Mouse (Mus musculus): ENCODE results near the gene Dolpp1. TPM values are rescaled to one million over a fixed set of nuclear protein-coding genes. Genes with fewer than 3 reads are reported as not detected.
A peak's percentile ranks its signal among the peaks of the same experiment; 100 is the strongest.
"Not testable (repeated sequence)": the region's sequence is repeated elsewhere in the genome, so short reads cannot be mapped to it uniquely, and the experiment has no call there.

The Dolpp1 gene
- polyA plus RNA-seq, 1 experiment from 2014 or later, result 48.1 TPM

DNA sequence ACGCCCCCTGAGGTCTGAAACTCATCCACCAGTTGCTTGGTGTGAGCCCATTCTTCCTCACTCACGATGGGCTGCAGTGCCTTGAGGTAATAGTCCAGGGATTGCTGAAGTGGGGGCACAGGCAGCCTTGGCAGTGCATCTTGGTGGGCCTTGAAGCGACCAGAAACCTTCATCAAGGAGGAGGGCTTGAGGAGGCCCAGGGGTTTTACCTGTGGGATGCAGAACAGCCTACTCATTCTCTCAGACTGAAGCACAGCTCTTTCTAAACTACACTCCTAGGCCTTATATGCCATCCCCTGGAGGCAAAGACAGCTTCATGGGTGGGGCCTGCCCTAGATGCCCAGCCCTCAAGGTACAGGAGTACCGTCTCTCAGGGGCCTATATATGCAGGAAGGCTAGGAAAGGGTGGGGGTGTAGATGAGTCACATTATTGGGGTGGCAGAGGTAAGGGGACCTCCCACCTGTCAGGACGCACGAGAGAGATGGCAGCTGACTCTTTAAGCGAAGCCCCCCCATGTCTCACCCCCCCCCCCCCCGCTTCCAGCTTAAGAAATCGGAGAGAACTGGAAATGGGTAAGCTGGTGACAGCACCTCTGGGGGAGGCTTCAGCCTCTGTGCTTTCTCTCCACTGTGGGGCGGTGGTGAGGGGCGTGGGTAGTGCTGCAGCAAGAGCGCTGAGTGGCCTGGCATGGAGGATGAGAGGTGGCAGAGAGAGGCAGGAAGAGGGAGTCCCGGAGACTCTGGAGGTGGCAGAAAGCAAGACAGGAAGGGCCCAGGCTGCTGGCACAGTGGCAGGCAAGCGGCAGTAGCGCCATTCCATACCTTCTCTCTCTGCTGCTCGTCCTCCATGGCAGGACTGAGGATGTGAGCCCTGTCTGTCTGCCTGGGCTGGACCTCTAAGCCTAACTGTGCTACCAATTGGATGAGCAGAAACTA, 21.3 kb downstream of the Dolpp1 start:
- DNase-seq (ENCODE audit: low spot score), result no peak
- Histone ChIP-seq H3K36me3 (ENCODE audit: control insufficient read depth, insufficient read depth, low read length) (peaks cover 27% of the 10 kb centered on the region), H3K4me1 (ENCODE audit: control insufficient read depth, insufficient read depth, low read length) (peaks cover 4% of the 10 kb centered on the region; the same call in 1 of the 2 replicates), H3K9me3 (replicated peaks; ENCODE audit: control insufficient read depth, low read length) (no peaks in the 10 kb centered on the region), H3K4me2 (ENCODE audit: low read length) (no peak overlapping the region), H3K4me3 (ENCODE audit: low read depth, low read length) (no peak overlapping the region), H3K27ac (ENCODE audit: low read depth, low read length) (no peak overlapping the region), H3K27me3 (replicated peaks; ENCODE audit: control insufficient read depth, insufficient read depth, low read length) (no peaks in the 10 kb centered on the region), H3K9ac (ENCODE audit: low read length) (no peak overlapping the region; the same call in 1 of the 2 replicates)
- 74% methylated on average over 16 of the region's 16 CpGs for WGBS
- no peak for ATAC-seq

- peaks cover 10% of the 10 kb centered on the region for H3K4me1 ChIP-seq (ENCODE audit: control insufficient read depth, insufficient read depth, low read length)
- 96% methylated on average over 4 of the region's 4 CpGs for WGBS
- H3K4me3 ChIP-seq (ENCODE audit: low read depth, low read length), result no peak overlapping the region
Measured at GRCm38 (mm10) chr2:30414101-30414500, 22.0 kb downstream of the Dolpp1 start.

GRCm38 (mm10) chr2:30414681-30415080, 22.6 kb downstream of the Dolpp1 start:
- Histone ChIP-seq H3K4me1 (ENCODE audit: control insufficient read depth, insufficient read depth, low read length) (peaks cover 10% of the 10 kb centered on the region), H3K27me3 (replicated peaks; ENCODE audit: control insufficient read depth, insufficient read depth, low read length) (no peaks in the 10 kb centered on the region), H3K36me3 (ENCODE audit: control insufficient read depth, insufficient read depth, low read length) (peaks cover 14% of the 10 kb centered on the region), H3K4me3 (ENCODE audit: low read depth, low read length) (peak overlapping the region; percentile 86), H3K4me2 (ENCODE audit: low read length) (peak overlapping the region; percentile 81), H3K9me3 (replicated peaks; ENCODE audit: control insufficient read depth, low read length) (no peaks in the 10 kb centered on the region), H3K9ac (ENCODE audit: low read length) (peak overlapping the region; percentile 94), H3K27ac (ENCODE audit: low read depth, low read length) (no peak overlapping the region)
- 0 out of 2 replicates have a peak, but pooled peaks have one; percentile 0 for ATAC-seq
- no peak for DNase-seq (ENCODE audit: low spot score)
- 54% methylated on average over 5 of the region's 5 CpGs for WGBS

More at GRCm38 (mm10) chr2:30414101-30414500, 22.0 kb downstream of the Dolpp1 start:
- Histone ChIP-seq H3K9me3 (replicated peaks; ENCODE audit: control insufficient read depth, low read length) (no peaks in the 10 kb centered on the region), H3K27ac (ENCODE audit: low read depth, low read length) (no peak overlapping the region), H3K4me2 (ENCODE audit: low read length) (peak overlapping the region; percentile 81; the same call in 1 of the 2 replicates), H3K27me3 (replicated peaks; ENCODE audit: control insufficient read depth, insufficient read depth, low read length) (no peaks in the 10 kb centered on the region), H3K36me3 (ENCODE audit: control insufficient read depth, insufficient read depth, low read length) (peaks cover 19% of the 10 kb centered on the region), H3K9ac (ENCODE audit: low read length) (no peak overlapping the region; the same call in 1 of the 2 replicates)
- ATAC-seq (no peak), DNase-seq (ENCODE audit: low spot score) (no peak)

DNA sequence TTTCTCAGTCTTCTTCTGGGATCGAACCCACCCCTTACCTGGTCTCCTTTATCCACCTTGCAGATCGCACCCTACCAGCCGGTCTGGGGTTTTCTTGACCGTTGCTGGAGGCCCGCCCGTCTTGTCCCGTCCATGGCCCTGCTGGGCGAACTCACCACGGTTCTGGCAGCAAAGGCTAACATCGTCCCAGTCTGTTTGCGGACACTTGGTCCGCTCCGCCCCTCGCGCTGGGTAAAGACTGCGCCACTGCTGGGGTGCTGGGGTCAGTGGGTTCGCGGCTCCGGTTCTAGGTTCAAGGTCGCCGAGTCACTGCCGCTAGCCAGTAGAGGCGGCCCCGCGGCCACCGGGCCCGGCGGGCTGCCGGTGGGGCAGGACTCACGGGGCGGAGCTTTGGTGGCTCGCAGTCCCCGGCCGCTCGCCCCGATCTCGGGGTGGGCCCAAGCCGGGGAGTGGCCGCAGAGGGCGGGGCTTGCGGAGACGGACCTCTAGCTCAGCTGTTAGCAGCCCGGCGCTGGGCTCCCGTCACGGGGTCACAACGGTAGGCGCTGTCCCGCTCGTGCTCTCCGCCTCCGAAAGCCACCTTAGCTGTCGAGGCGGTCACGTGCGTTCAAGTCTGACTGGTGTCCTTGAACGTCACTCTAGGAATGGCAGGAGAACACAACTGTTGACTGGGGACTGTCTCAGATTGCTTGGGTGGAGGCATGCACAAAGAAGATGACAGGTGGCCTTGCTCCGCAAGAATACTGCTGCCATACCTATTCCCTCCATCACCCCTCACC, 23.3 kb downstream of the Dolpp1 start, which contains the start of gene Crat:
Gene Crat, minus strand, starts transcription at position 657 of the 779 bp plus-strand sequence.
- peak within 1 kb of the TSS; percentile 86 for H3K4me3 ChIP-seq (ENCODE audit: low read depth, low read length)
- DNase-seq (ENCODE audit: low spot score) (peak; percentile 82), ATAC-seq (peak; percentile 86)
- peaks cover 10% of the 10 kb centered on the region for H3K4me1 ChIP-seq (ENCODE audit: control insufficient read depth, insufficient read depth, low read length)
- WGBS, result 1% methylated on average over 58 of the region's 58 CpGs
- H3K27me3 ChIP-seq (replicated peaks; ENCODE audit: control insufficient read depth, insufficient read depth, low read length), result no peaks in the 10 kb centered on the region
- peak within 1 kb of the TSS; percentile 97 for H3K27ac ChIP-seq (ENCODE audit: low read depth, low read length)
- peak within 1 kb of the TSS; percentile 94 for H3K9ac ChIP-seq (ENCODE audit: low read length)
- no peaks in the 10 kb centered on the region for H3K9me3 ChIP-seq (replicated peaks; ENCODE audit: control insufficient read depth, low read length)
- peaks cover 8% of the 10 kb centered on the region for H3K36me3 ChIP-seq (ENCODE audit: control insufficient read depth, insufficient read depth, low read length)
- peak within 1 kb of the TSS; percentile 81 for H3K4me2 ChIP-seq (ENCODE audit: low read length)

DNA sequence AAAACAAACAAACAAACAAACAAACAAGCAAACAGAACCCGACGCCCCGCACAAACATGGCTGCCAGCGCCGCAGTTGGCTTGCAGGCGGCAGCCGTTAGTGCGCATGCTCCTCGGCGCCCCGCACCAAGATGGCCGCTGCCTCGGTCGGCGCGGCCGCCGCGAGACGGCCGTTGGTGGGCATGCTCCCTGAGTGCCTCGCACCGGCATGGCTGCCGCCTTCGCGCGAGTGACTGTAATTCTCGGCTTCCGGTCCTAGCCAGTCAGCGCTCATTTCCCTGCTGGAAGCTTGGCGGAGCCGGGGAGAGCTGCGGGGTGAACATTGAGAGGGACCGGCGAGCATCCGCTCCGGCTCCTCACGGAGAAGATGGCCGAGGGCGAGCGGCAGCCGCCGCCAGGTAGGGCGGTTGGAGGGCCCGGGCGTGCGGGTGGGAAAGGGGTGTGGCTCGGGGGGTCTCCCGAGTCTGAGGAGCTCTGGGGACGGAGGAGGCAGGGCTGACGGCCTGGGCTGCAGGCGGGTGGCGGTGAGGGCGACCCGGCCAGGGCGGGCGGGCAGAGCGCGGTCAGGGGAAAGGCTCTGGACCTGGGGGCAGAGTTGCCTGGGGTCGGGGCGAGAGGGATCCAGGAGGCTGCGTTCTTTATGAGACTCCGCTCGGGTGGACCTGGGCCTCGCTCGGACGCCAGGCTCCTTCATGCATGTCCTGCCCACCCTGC, 24.0 kb downstream of the Dolpp1 start, which contains the start of gene Ptpa:
Gene Ptpa, plus strand, starts transcription at position 104 of the 713 bp plus-strand sequence.
- DNase-seq (ENCODE audit: low spot score), result peak; percentile 96
- peak within 1 kb of the TSS; percentile 81 for H3K4me2 ChIP-seq (ENCODE audit: low read length)
- peaks cover 5% of the 10 kb centered on the region; the same call in 1 of the 2 replicates for H3K36me3 ChIP-seq (ENCODE audit: control insufficient read depth, insufficient read depth, low read length)
- H3K4me1 ChIP-seq (ENCODE audit: control insufficient read depth, insufficient read depth, low read length), result peaks cover 10% of the 10 kb centered on the region
- peak within 1 kb of the TSS; percentile 86 for H3K4me3 ChIP-seq (ENCODE audit: low read depth, low read length)
- H3K27me3 ChIP-seq (replicated peaks; ENCODE audit: control insufficient read depth, insufficient read depth, low read length), result no peaks in the 10 kb centered on the region
- H3K9me3 ChIP-seq (replicated peaks; ENCODE audit: control insufficient read depth, low read length), result no peaks in the 10 kb centered on the region
- ATAC-seq, result peak; percentile 94
- under 1% methylated on average over 65 of the region's 67 CpGs for WGBS
- H3K27ac ChIP-seq (ENCODE audit: low read depth, low read length), result peak within 1 kb of the TSS; percentile 97
- peak within 1 kb of the TSS; percentile 94 for H3K9ac ChIP-seq (ENCODE audit: low read length)

GRCm38 (mm10) chr2:30416649-30416965, 24.6 kb downstream of the Dolpp1 start:
- WGBS, result 1% methylated on average over 7 of the region's 7 CpGs
- Histone ChIP-seq H3K9ac (ENCODE audit: low read length) (peak overlapping the region; percentile 94), H3K36me3 (ENCODE audit: control insufficient read depth, insufficient read depth, low read length) (0 out of 2 replicates have a peak, but pooled peaks cover 6% of the 10 kb centered on the region), H3K4me3 (ENCODE audit: low read depth, low read length) (peak overlapping the region; percentile 86), H3K27me3 (replicated peaks; ENCODE audit: control insufficient read depth, insufficient read depth, low read length) (no peaks in the 10 kb centered on the region), H3K9me3 (replicated peaks; ENCODE audit: control insufficient read depth, low read length) (no peaks in the 10 kb centered on the region), H3K27ac (ENCODE audit: low read depth, low read length) (peak overlapping the region; percentile 97), H3K4me1 (ENCODE audit: control insufficient read depth, insufficient read depth, low read length) (peaks cover 10% of the 10 kb centered on the region), H3K4me2 (ENCODE audit: low read length) (peak overlapping the region; percentile 81)
- no peak for DNase-seq (ENCODE audit: low spot score)
- ATAC-seq, result no peak

DNA sequence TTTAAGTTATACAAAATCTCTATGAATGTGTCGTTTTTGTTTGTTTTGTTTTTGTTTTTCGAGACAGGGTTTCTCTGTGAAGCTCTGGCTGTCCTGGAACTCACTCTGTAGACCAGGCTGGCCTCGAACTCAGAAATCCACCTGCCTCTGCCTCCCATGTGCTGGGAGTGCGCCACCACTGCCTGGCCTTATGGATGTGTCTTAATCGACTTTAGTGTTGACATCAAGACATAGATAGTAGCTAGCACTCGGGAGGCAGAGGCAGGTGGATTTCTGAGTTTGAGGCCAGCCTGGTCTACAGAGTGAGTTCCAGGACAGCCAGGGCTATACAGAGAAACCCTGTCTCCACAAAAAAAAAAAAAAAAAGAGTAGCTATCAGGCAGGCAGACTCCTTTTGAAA, 25.1 kb downstream of the Dolpp1 start:
- WGBS, result 77% methylated on average over 6 of the region's 6 CpGs
- Histone ChIP-seq H3K4me1 (ENCODE audit: control insufficient read depth, insufficient read depth, low read length) (peaks cover 10% of the 10 kb centered on the region), H3K4me3 (ENCODE audit: low read depth, low read length) (peak overlapping the region; percentile 86; the same call in 1 of the 2 replicates), H3K4me2 (ENCODE audit: low read length) (peak overlapping the region; percentile 81)
- DNase-seq (ENCODE audit: low spot score); H3K27ac ChIP-seq (ENCODE audit: low read depth, low read length); H3K9me3 ChIP-seq (replicated peaks; ENCODE audit: control insufficient read depth, low read length); ATAC-seq; H3K36me3 ChIP-seq (ENCODE audit: control insufficient read depth, insufficient read depth, low read length); H3K9ac ChIP-seq (ENCODE audit: low read length); H3K27me3 ChIP-seq (replicated peaks; ENCODE audit: control insufficient read depth, insufficient read depth, low read length): not testable (repeated sequence)

- peaks cover 10% of the 10 kb centered on the region for H3K4me1 ChIP-seq (ENCODE audit: control insufficient read depth, insufficient read depth, low read length)
- H3K9me3 ChIP-seq (replicated peaks; ENCODE audit: control insufficient read depth, low read length), result no peaks in the 10 kb centered on the region
- WGBS, result 78% methylated on average over 5 of the region's 5 CpGs
- H3K27me3 ChIP-seq (replicated peaks; ENCODE audit: control insufficient read depth, insufficient read depth, low read length), result no peaks in the 10 kb centered on the region
- no peak overlapping the region for H3K9ac ChIP-seq (ENCODE audit: low read length)
- no peak overlapping the region for H3K4me3 ChIP-seq (ENCODE audit: low read depth, low read length)
- no peak for DNase-seq (ENCODE audit: low spot score)
- H3K4me2 ChIP-seq (ENCODE audit: low read length), result peak overlapping the region; percentile 81; the same call in 1 of the 2 replicates
- 0 out of 2 replicates have a peak, but pooled peaks cover 5% of the 10 kb centered on the region for H3K36me3 ChIP-seq (ENCODE audit: control insufficient read depth, insufficient read depth, low read length)
- ATAC-seq, result no peak
- H3K27ac ChIP-seq (ENCODE audit: low read depth, low read length), result no peak overlapping the region
Measured at GRCm38 (mm10) chr2:30417595-30418165, 25.6 kb downstream of the Dolpp1 start.

Measured in forebrain, embryonic 14.5 days (tissue).